Mouse (Mus musculus) liver, embryonic 14.5 days (tissue): ENCODE results near the gene Fam13c. TPM values are rescaled to one million over a fixed set of nuclear protein-coding genes. Genes with fewer than 3 reads are reported as not detected.

Experiments
- ATAC-seq: fragments of 200-750 bp; cut with Nextera tagmentation; 2 replicates; pipeline ENCODE4 v1.8.0; 2017; ENCODE audit warnings: moderate number of reproducible peaks, mild to moderate bottlenecking, moderate library complexity; ENCODE audit not compliant: insufficient read depth
- DNase-seq, 3 experiments: peaks; one replicate each; pipeline ENCODE4 v3.0.0-alpha.2; 2012 to 2013; ENCODE audit warnings: low read depth in 3 of 3, low spot score in 3 of 3
- H3K27ac ChIP-seq: fragments of 300-500 bp; sonication (generic); 2 replicates; pipeline ENCODE4 v1.5.1; 2014; ENCODE audit warnings: moderate library complexity, mild to moderate bottlenecking, control low read depth, inconsistent platforms
- H3K27me3 ChIP-seq: fragments of 300-500 bp; sonication (generic); 2 replicates; pipeline ENCODE4 v1.6.1; 2014; ENCODE audit warnings: mild to moderate bottlenecking, low read length, moderate library complexity; ENCODE audit not compliant: control insufficient read depth, insufficient read depth
- H3K36me3 ChIP-seq: fragments of 300-500 bp; sonication (generic); replicated peaks from 2 replicates; pipeline ENCODE4 v1.6.1; 2014; ENCODE audit warnings: low read depth; ENCODE audit not compliant: control insufficient read depth, insufficient read depth
- H3K4me1 ChIP-seq, 2 experiments: fragments of 200-500 bp in 1 of 2; fragments of 300-500 bp in 1 of 2; sonication (generic) in 1 of 2; replicated peaks; 2 replicates each; pipeline ENCODE4 v1.6.1; 2012 to 2014; ENCODE audit warnings: antibody characterized with exemption in 1 of 2, inconsistent platforms in 1 of 2, low read length in 1 of 2; ENCODE audit not compliant: control insufficient read depth in 2 of 2, insufficient read depth in 2 of 2
- H3K4me2 ChIP-seq: fragments of 300-500 bp; sonication (generic); 2 replicates; pipeline ENCODE4 v1.6.1; 2014; ENCODE audit warnings: low read depth, mild to moderate bottlenecking, control low read depth, moderate library complexity
- H3K4me3 ChIP-seq, 2 experiments: fragments of 200-500 bp in 1 of 2; fragments of 300-500 bp in 1 of 2; sonication (generic) in 1 of 2; 2 replicates each; pipeline ENCODE4 v1.5.1; 2012 to 2014; ENCODE audit warnings: low read depth in 2 of 2, low read length in 2 of 2, mild to moderate bottlenecking in 2 of 2, control low read depth in 1 of 2, inconsistent platforms in 1 of 2, moderate library complexity in 1 of 2; ENCODE audit not compliant: insufficient read depth in 1 of 2
- H3K9ac ChIP-seq: fragments of 300-500 bp; sonication (generic); replicated peaks from 2 replicates; pipeline ENCODE4 v1.6.1; 2014; ENCODE audit warnings: mild to moderate bottlenecking, control low read depth, moderate library complexity
- H3K9me3 ChIP-seq: fragments of 300-500 bp; sonication (generic); 2 replicates; pipeline ENCODE4 v1.6.1; 2016; ENCODE audit warnings: low read length, mixed read lengths; ENCODE audit not compliant: control insufficient read depth
- CTCF ChIP-seq: IDR thresholded peaks from 2 replicates; pipeline ENCODE4 v1.5.1; 2016; ENCODE audit warnings: antibody characterized with exemption, low read depth, control low read depth
- EP300 ChIP-seq: IDR thresholded peaks from 2 replicates; pipeline ENCODE4 v1.6.1; 2016; ENCODE audit warnings: antibody characterized with exemption, low read depth
- WGBS: fragments of 180-500 bp; shearing (Covaris S2); extraction: QIAGEN DNeasy Blood & Tissue Kit; methylation state at CpG from one replicate; pipeline ENCODE4 v1.1.7; 2014; ENCODE audit not compliant: insufficient replicate concordance; 5-methylcytosine and 5-hydroxymethylcytosine counted together
- polyA plus RNA-seq, 2 experiments: library from polyadenylated mRNA; depleted of rRNA in 1 of 2; stranded (reverse) in 1 of 2; unstranded in 1 of 2; fragments of >200 nt; fragmentation: Nextera tagmentation in 1 of 2; extraction: Ambion mirVana in 1 of 2; gene quantifications; 2 replicates each; pipeline versions ENCODE4 v1.2.1 to v1.2.3; 2012 to 2014

Fam13c gene
- polyA plus RNA-seq, 2 experiments = 0.08 to 0.11 TPM

DNA sequence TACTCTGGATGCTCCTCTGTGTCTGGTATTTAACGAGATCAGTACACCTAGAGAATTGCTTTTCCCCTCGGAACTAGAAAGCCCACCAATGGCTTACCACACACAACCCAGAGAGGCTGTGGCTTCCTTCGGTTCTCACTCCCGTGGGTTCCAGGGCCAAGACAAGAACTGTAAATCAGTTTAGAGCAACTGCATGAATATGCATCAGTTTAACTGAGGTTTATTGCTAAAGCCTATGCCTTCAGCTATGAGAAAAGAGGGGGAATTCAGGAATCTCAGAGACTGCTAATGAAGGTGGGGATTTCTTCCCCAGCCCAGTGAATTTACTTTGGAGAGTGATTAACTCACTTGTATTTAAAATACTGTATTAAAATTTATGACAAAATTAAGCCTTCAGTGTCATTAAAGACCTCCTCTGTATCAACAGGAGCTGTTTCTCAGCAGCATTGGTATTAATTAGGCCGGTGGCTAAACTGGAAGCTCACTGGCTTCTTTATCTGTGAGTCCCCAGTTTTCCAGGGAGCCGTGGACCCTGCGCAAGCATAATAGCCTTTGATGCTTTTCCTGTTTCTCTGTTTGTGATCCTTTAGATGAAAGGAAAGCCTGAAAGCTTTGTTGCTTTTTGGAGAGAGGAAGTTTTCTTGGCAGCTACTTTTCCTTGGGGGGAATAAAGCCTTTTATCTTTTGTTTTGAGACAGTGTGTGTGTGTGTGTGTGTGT, 44.4 kb downstream of the Fam13c start:
- WGBS = 30% methylated on average over 7 of the region's 7 CpGs
- Histone ChIP-seq H3K27me3 (no peaks in the 10 kb centered on the region), H3K9me3 (no peaks in the 10 kb centered on the region), H3K9ac (no peak overlapping the region), H3K4me3 (no peak overlapping the region), H3K36me3 (no peaks in the 10 kb centered on the region), H3K27ac (no peak overlapping the region), H3K4me1 (no peaks in the 10 kb centered on the region), H3K4me2 (no peak overlapping the region)
- no peak for DNase-seq
- ATAC-seq = no peak
- TF ChIP-seq EP300 (no peak), CTCF (no peak)

DNA sequence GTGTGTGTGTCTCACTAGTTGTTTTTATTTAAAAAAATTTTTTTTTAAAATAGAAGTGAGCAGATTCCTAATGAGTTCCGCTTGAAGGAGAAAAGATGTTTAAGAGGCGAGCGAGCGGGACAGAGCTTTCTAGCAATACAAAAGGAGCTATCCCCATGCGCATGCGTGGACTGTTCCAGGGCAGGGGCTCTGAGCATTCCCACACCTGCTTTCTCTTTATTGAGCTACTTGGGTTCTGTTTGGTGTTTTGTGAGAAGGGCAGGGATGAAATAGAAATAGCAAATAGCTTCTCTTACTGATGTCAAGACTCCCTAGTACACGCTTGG, 45.0 kb downstream of the Fam13c start:
- no peaks in the 10 kb centered on the region for H3K36me3 ChIP-seq
- H3K4me1 ChIP-seq = no peaks in the 10 kb centered on the region
- no peak overlapping the region for H3K27ac ChIP-seq
- no peak overlapping the region for H3K4me3 ChIP-seq
- 41% methylated on average over 7 of the region's 7 CpGs for WGBS
- DNase-seq (no peak), ATAC-seq (no peak)
- no peak overlapping the region for H3K9ac ChIP-seq
- H3K4me2 ChIP-seq = no peak overlapping the region
- no peak for TF ChIP-seq EP300
- no peak for TF ChIP-seq CTCF
- no peaks in the 10 kb centered on the region for H3K9me3 ChIP-seq
- H3K27me3 ChIP-seq = no peaks in the 10 kb centered on the region

DNA sequence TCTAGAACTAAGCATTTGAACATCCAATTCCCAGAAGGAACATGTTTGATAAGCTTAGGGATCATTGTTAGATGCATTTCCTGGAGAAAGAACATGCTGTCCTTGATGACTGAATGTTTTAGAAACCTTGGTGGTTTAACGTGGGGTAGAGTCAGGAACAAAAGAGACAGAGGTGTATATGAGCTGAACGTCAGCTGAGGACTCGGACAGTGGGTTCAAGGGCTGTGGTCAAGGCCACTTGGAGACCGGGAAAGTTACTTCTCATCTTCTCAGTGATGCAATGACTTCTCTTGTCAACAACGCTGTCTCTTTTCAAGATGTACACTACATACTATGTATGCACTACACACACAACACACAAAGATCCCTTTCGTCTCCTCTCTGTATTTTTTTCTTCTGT, 46.4 kb downstream of the Fam13c start:
- 66% methylated on average over 6 of the region's 6 CpGs for WGBS
- H3K4me3 ChIP-seq = no peak overlapping the region
- no peak for TF ChIP-seq CTCF
- no peak for TF ChIP-seq EP300
- DNase-seq (no peak), ATAC-seq (no peak)
- H3K36me3 ChIP-seq = no peaks in the 10 kb centered on the region
- H3K4me2 ChIP-seq = no peak overlapping the region
- H3K4me1 ChIP-seq = no peaks in the 10 kb centered on the region
- no peak overlapping the region for H3K27ac ChIP-seq
- H3K9ac ChIP-seq = no peak overlapping the region
- no peaks in the 10 kb centered on the region for H3K9me3 ChIP-seq
- H3K27me3 ChIP-seq = no peaks in the 10 kb centered on the region

DNA sequence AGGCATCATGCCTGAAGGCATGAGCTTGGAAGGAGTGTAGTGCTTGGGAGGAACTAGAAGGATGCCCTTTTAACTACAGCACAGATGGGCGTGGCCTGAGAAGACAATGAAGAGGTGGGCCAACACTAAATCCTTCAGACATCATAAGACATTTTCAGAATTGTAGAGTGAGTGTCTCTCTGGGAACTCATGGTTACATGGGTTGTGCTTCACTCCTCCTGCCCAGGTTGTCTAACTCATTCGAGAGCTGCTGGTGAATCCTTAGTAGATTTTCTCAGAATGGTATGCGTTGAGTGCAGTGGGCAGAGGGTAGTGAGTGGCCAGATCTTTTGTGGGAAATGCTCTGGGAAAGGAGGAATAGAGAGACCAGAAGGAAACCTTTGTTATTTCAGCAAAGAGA, 53.6 kb downstream of the Fam13c start:
- no peak for DNase-seq
- H3K4me2 ChIP-seq = no peak overlapping the region
- H3K27me3 ChIP-seq = no peaks in the 10 kb centered on the region
- ATAC-seq = no peak
- no peaks in the 10 kb centered on the region for H3K36me3 ChIP-seq
- 43% methylated on average over 3 of the region's 3 CpGs for WGBS
- no peak overlapping the region for H3K9ac ChIP-seq
- no peaks in the 10 kb centered on the region for H3K9me3 ChIP-seq
- H3K4me1 ChIP-seq = no peaks in the 10 kb centered on the region
- no peak for TF ChIP-seq EP300
- H3K27ac ChIP-seq = no peak overlapping the region
- H3K4me3 ChIP-seq = no peak overlapping the region

DNA sequence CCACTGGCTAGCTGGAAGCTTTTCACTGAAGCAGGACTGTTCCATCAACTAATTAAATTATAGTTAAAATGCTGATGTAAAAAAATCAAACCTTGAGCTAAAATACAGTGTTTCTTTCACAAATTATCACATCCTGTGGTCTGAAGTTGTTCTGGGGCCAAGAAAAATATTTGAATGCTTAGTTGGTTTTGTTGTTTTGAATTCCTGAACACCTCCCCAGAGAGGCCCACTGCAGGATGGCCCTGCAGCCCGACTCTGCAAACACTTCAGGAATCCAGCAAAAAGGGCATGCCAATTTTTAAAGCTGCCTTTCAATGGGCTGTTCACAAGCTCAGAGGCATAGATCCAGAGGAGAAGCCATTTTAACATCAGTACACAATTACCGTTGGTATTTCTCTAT, 54.2 kb downstream of the Fam13c start:
- no peak for DNase-seq
- WGBS = 54% methylated on average over 2 of the region's 2 CpGs

More for the DNA sequence above, 54.2 kb downstream of the Fam13c start:
- H3K27me3 ChIP-seq = no peaks in the 10 kb centered on the region
- H3K9me3 ChIP-seq = no peaks in the 10 kb centered on the region
- no peak overlapping the region for H3K4me2 ChIP-seq
- H3K4me3 ChIP-seq = no peak overlapping the region
- TF ChIP-seq CTCF (no peak), EP300 (no peak)
- no peak overlapping the region for H3K9ac ChIP-seq
- H3K4me1 ChIP-seq = no peaks in the 10 kb centered on the region
- no peak for ATAC-seq
- H3K27ac ChIP-seq = no peak overlapping the region
- no peaks in the 10 kb centered on the region for H3K36me3 ChIP-seq
